Mouse (Mus musculus) stomach, embryonic 14.5 days (tissue): ENCODE measurements around the gene Gemin8. TPM values are rescaled to one million over a fixed set of nuclear protein-coding genes. Genes with fewer than 3 reads are reported as not detected.

Experiments used
- ATAC-seq: fragments of 200-750 bp; cut with Nextera tagmentation; 2 replicates; pipeline ENCODE4 v1.8.0; 2017; ENCODE audit warnings: low read depth, moderate TSS enrichment; ENCODE audit not compliant: insufficient number of reproducible peaks, insufficient read depth, low FRiP score
- H3K27ac ChIP-seq: fragments of 300-500 bp; sonication (generic); 2 replicates; pipeline ENCODE4 v1.5.1; 2014; ENCODE audit warnings: mild to moderate bottlenecking, low read length, moderate library complexity, mixed read lengths
- H3K27me3 ChIP-seq: fragments of 300-500 bp; sonication (generic); 2 replicates; pipeline ENCODE4 v1.6.1; 2014; ENCODE audit warnings: low read length, control low read depth, mixed read lengths; ENCODE audit not compliant: control insufficient read depth, insufficient read depth
- H3K36me3 ChIP-seq: fragments of 300-500 bp; sonication (generic); 2 replicates; pipeline ENCODE4 v1.6.1; 2014; ENCODE audit warnings: mild to moderate bottlenecking, control low read depth, low read length, moderate library complexity, mixed read lengths; ENCODE audit not compliant: control insufficient read depth, insufficient read depth
- H3K4me1 ChIP-seq: fragments of 300-500 bp; sonication (generic); 2 replicates; pipeline ENCODE4 v1.6.1; 2014; ENCODE audit warnings: low read length, control low read depth, mixed read lengths; ENCODE audit not compliant: control insufficient read depth, insufficient read depth
- H3K4me2 ChIP-seq: fragments of 300-500 bp; sonication (generic); replicated peaks from 2 replicates; pipeline ENCODE4 v1.6.1; 2014; ENCODE audit warnings: low read depth, low read length, control low read depth
- H3K4me3 ChIP-seq: fragments of 300-500 bp; sonication (generic); 2 replicates; pipeline ENCODE4 v1.5.1; 2014; ENCODE audit warnings: low read depth, low read length, control low read depth
- H3K9ac ChIP-seq: fragments of 300-500 bp; sonication (generic); replicated peaks from 2 replicates; pipeline ENCODE4 v1.6.1; 2014; ENCODE audit warnings: low read depth, mild to moderate bottlenecking, control low read depth, low read length, moderate library complexity, mixed read lengths
- H3K9me3 ChIP-seq: fragments of 300-500 bp; sonication (generic); 2 replicates; pipeline ENCODE4 v1.6.1; 2016; ENCODE audit warnings: low read depth, low read length, control low read depth; ENCODE audit not compliant: control insufficient read depth
- WGBS: fragments of 180-500 bp; shearing (Covaris S2); extraction: QIAGEN DNeasy Blood & Tissue Kit; methylation state at CpG from one replicate; pipeline ENCODE4 v1.1.7; 2014; 5-methylcytosine and 5-hydroxymethylcytosine counted together
- polyA plus RNA-seq: library from polyadenylated mRNA; unstranded; fragments of >200 nt; fragmentation: Nextera tagmentation; extraction: Ambion mirVana; gene quantifications from 2 replicates; pipeline ENCODE4 v1.2.1, GENCODE M21; 2014

The Gemin8 gene
- polyA plus RNA-seq, 1 experiment from 2014 or later, result 17.3 TPM

DNA sequence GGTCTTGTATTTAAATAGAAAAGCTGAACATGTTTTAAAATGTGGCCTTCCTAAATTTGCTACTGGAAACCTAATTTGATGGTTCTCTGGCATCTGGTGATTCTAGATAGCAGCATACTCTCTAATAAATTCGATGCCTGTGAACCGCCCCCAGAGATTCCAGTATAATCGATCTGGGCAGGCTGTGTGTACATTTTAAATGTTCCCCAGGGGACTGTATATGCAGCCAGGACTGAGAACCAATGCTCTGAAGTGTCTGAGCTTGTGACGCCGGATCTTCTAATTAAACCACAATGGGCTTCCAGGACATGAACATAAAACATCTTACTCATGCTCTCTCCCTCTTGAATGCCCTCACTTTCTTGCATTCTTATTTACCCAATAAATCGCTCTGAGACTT is 46.0 kb downstream of the Gemin8 start:
- Histone ChIP-seq H3K4me3 (no peak overlapping the region), H3K4me1 (no peaks in the 10 kb centered on the region), H3K9me3 (no peaks in the 10 kb centered on the region), H3K36me3 (no peaks in the 10 kb centered on the region), H3K27ac (no peak overlapping the region), H3K27me3 (no peaks in the 10 kb centered on the region), H3K4me2 (no peak overlapping the region), H3K9ac (no peak overlapping the region)
- ATAC-seq, result no peak
- 79% methylated on average over 6 of the region's 6 CpGs for WGBS

DNA sequence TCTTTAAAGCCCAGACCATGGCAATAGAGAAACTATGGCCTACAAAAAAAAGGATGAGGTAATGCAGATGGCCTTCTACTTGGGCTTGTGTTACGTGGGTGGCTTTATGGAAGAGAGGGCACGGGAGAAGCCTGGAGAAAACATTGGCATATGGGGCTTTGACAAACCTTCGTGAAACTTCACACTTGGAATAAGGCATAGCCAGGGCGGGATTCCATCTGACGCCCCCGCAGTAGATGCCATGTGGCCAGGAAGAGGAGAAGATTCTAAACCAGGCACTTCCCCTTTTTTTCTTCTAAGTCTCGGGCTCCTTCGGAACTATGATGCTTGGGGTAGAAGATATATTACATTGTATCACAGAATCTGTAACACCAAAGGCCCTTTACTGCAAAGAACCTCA is 46.5 kb downstream of the Gemin8 start:
- Histone ChIP-seq H3K36me3 (no peaks in the 10 kb centered on the region), H3K4me1 (no peaks in the 10 kb centered on the region), H3K27me3 (no peaks in the 10 kb centered on the region), H3K9ac (no peak overlapping the region), H3K27ac (no peak overlapping the region), H3K9me3 (no peaks in the 10 kb centered on the region), H3K4me3 (no peak overlapping the region), H3K4me2 (no peak overlapping the region)
- WGBS, result 89% methylated on average over 8 of the region's 8 CpGs
- no peak for ATAC-seq

DNA sequence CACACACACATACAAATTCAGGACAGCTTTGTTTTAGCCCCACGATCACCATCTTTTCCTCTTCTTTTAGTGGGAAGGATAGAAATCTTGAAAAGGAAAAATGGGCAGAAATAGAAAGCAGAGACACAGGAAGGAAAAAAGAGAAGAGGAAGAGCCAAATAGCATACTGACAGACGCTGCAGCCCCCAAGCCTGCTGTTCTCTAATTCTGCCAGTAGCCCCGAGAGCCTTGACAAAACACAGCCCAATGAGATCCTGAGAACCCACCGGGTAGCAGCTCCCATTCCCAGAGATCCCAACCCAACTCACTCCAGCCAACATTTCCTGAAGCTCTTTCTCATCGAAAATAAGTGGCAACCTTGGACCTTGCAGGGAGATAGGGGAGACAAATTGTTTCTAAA is 49.1 kb downstream of the Gemin8 start:
- H3K9me3 ChIP-seq, result no peaks in the 10 kb centered on the region
- WGBS, result 44% methylated on average over 5 of the region's 5 CpGs
- ATAC-seq, result no peak

DNA sequence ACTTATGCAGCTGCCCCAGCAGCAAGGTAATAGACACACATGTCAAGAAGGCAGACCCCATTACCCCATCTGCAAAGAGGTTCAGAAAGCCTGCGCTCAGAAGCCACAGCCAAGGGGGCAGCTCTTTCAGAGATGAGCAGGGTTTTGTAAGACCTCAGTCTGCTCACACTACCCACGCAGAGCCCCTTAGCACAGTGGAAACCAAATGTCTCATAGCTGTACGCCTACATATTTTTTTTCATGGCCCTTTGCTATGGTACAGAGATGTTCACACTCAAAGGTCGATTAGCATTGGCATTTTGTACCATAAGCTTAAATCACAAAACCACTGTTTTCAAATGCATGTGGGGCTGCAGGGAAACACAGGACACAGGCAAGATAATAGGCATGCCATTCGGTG is 56.6 kb downstream of the Gemin8 start:
- no peaks in the 10 kb centered on the region for H3K36me3 ChIP-seq
- H3K4me2 ChIP-seq, result no peak overlapping the region
- H3K9me3 ChIP-seq, result no peaks in the 10 kb centered on the region
- no peak overlapping the region for H3K27ac ChIP-seq
- ATAC-seq, result no peak
- no peaks in the 10 kb centered on the region for H3K4me1 ChIP-seq
- H3K9ac ChIP-seq, result no peak overlapping the region
- H3K27me3 ChIP-seq, result no peaks in the 10 kb centered on the region
- 87% methylated on average over 5 of the region's 5 CpGs for WGBS
- H3K4me3 ChIP-seq, result no peak overlapping the region

More for the DNA sequence above, 49.1 kb downstream of the Gemin8 start:
- Histone ChIP-seq H3K4me1 (no peaks in the 10 kb centered on the region), H3K4me2 (no peak overlapping the region), H3K4me3 (no peak overlapping the region), H3K27me3 (no peaks in the 10 kb centered on the region), H3K27ac (no peak overlapping the region), H3K9ac (no peak overlapping the region), H3K36me3 (no peaks in the 10 kb centered on the region)

DNA sequence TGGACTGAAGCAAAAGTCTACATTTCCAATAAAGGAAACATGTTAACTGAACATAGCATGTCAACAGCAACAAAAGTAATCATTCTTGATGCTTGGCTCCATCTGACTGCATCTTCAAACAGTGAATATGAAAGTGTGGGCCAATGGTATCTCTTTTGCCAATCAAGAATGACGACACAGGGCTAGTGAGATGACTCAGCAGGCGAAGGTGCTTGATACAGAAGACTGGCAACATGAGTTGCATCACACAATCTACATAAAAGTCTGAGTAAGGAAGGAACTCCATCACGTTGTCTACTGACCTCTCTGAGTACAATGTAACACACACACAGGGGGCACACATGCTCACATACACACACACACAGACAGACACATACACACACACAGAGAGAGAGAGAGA is 59.5 kb downstream of the Gemin8 start:
- ATAC-seq, result no peak
- no peaks in the 10 kb centered on the region for H3K27me3 ChIP-seq
- H3K9ac ChIP-seq, result no peak overlapping the region
- H3K4me3 ChIP-seq, result no peak overlapping the region
- H3K9me3 ChIP-seq, result no peaks in the 10 kb centered on the region
- no peak overlapping the region for H3K27ac ChIP-seq
- no peaks in the 10 kb centered on the region for H3K4me1 ChIP-seq
- 74% methylated on average over 3 of the region's 3 CpGs for WGBS
- no peaks in the 10 kb centered on the region for H3K36me3 ChIP-seq
- no peak overlapping the region for H3K4me2 ChIP-seq

DNA sequence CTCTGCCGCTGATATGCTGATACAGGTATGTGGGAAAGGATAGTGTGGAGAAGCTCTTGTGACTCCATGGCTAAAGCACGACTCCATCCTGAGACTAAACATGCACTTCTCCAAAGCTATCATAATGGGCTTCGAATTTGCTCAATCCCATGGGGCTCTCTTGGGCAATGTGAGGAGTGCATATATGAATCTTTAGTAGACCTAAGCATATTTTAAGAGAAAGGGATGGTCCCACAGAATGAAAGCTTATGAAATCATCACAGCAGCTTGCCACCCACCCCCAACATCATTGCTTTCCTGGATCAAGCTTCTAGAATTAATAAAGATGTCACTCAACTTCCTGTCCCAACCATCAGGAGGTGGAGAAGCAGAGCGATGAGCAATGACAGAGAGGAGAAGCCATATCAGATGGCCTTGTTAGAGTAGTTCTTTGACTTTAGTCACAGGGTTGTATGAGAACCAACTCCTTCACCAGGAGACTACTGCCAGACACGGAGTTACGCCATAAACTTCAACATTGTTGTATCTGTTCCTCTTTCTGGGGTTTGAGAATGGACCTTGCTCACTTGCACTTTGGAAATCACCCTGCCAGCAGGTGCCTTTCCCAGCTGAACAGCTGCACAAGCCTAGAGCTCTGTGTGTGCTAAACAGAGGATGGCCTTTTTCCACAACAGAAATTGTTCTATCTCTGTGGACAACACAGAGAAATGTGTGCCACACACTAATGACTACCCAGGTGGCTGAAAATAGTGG is 60.4 kb downstream of the Gemin8 start:
- no peak overlapping the region for H3K9ac ChIP-seq
- no peaks in the 10 kb centered on the region for H3K9me3 ChIP-seq
- no peaks in the 10 kb centered on the region for H3K27me3 ChIP-seq
- H3K4me2 ChIP-seq, result no peak overlapping the region
- no peak for ATAC-seq
- H3K27ac ChIP-seq, result no peak overlapping the region
- no peak overlapping the region for H3K4me3 ChIP-seq
- 88% methylated on average over 6 of the region's 6 CpGs for WGBS
- no peaks in the 10 kb centered on the region for H3K4me1 ChIP-seq
- H3K36me3 ChIP-seq, result no peaks in the 10 kb centered on the region

DNA sequence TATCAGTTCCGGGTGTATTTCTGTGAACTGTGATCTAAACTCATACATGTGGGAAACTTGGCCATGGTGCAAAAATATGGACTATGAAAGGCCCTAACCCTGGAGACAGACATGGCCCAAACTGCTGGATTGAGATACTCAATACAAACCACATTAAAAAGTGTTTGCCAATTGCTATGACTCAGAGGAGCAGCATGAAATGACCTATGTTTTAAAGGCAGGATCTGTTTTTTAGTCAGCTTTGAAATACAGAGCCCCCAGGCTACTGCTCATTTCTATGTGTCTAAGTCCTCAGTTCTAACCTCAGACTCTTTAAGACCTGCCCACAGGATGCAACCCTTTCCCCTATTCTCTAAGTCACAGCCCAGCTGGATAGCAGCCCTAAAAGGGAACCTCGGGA is 65.9 kb downstream of the Gemin8 start:
- no peak for ATAC-seq
- Histone ChIP-seq H3K4me1 (no peaks in the 10 kb centered on the region), H3K9me3 (no peaks in the 10 kb centered on the region), H3K36me3 (no peaks in the 10 kb centered on the region), H3K4me3 (no peak overlapping the region), H3K4me2 (no peak overlapping the region), H3K27ac (no peak overlapping the region), H3K9ac (no peak overlapping the region), H3K27me3 (no peaks in the 10 kb centered on the region)
- WGBS, result 53% methylated on average over 2 of the region's 2 CpGs

DNA sequence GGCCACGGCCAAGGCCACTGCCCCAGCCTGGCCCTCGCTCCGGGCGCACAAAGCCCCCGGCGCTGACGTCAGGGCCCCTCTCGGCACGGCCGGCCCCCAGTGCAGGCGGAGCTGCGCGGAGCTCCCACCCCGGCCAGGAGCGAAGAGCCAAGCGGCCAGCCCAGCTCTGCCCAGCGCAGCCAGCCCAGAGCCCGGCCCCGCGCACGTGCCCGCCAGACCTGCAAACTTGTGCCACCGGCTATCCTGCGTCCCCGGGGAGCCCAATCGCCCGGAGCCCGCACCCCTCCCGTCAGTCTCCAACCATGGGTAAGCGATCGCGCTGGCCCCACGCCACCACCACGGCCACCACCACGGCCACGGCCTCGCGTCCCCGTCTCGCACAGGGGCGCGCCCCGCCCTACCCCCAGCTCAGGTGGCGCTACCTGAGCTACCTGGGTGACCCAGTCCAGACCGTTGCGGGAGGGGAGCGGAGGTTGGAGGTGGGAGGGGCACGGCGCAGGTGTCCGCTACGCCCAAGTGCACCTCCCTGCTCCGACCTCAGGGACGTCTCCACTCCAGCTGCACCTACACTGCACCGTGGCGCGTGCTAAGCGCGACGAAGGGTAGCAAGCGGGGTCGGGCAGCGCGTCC is 68.7 kb downstream of the Gemin8 start, which contains the start of gene Gpm6b:
Gene Gpm6b (plus strand): TSS at position 81 of the 630 bp plus-strand sequence.
- 30% methylated on average over 62 of the region's 63 CpGs for whole genome bisulfite sequencing
- H3K27ac ChIP-seq, result no peak within 1 kb of the TSS
- H3K27me3 ChIP-seq, result no peaks in the 10 kb centered on the region

More for the DNA sequence above, 68.7 kb downstream of the Gemin8 start, which contains the start of gene Gpm6b:
- peak; percentile 93 for ATAC-seq
- Histone ChIP-seq H3K4me3 (peak within 1 kb of the TSS; percentile 51), H3K9ac (peak within 1 kb of the TSS; percentile 50; the same call in 1 of the 2 replicates), H3K36me3 (no peaks in the 10 kb centered on the region), H3K4me2 (peak within 1 kb of the TSS; percentile 72), H3K4me1 (no peaks in the 10 kb centered on the region), H3K9me3 (no peaks in the 10 kb centered on the region)
